Mouse (Mus musculus) liver, postnatal 0 days (tissue): ENCODE results near the gene Sh2b2.

Experiments used
- CTCF ChIP-seq: sonication (generic); IDR thresholded peaks from 2 replicates; pipeline ENCODE4 v1.5.1; 2016; ENCODE audit warnings: antibody characterized with exemption, low read depth
- EP300 ChIP-seq: IDR thresholded peaks from 2 replicates; pipeline ENCODE4 v1.6.1; 2016; ENCODE audit warnings: antibody characterized with exemption, low read depth, mild to moderate bottlenecking

DNA sequence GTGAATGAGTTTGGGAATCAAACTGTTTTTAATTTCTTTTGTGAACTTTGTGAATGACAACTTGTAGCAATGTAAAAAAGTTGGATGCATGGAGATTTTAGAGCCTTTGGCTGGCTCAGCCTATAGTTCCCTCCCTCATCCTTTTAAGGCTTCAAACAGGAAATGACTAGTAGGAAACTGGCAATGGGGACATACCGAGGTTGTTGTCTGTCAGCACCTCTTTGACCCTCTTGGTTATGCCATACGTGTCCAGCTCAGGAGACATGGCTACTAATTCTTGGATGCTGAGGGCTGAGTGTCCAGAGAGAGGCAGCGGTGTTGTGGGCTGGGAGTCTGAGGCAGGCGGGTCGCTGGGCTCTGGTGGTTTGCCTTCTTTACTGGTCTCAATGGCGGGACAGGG, 40.2 kb upstream of the Sh2b2 start:
- no peak for TF ChIP-seq CTCF
- no peak for TF ChIP-seq EP300
